Mouse (Mus musculus) olfactory bulb, adult 2 months (tissue): ENCODE results near the gene Gpr162.

Experiments used
- CTCF ChIP-seq: fragments of 200-500 bp; IDR thresholded peaks from 2 replicates; pipeline ENCODE4 v1.5.1; 2012; ENCODE audit warnings: low read depth, mild to moderate bottlenecking, low read length, moderate library complexity; ENCODE audit not compliant: insufficient read depth
- POLR2A ChIP-seq: fragments of 200-500 bp; IDR thresholded peaks from 2 replicates; pipeline ENCODE4 v1.6.1; 2012; ENCODE audit warnings: mild to moderate bottlenecking, low read depth, low read length, moderate library complexity; ENCODE audit not compliant: insufficient read depth

DNA sequence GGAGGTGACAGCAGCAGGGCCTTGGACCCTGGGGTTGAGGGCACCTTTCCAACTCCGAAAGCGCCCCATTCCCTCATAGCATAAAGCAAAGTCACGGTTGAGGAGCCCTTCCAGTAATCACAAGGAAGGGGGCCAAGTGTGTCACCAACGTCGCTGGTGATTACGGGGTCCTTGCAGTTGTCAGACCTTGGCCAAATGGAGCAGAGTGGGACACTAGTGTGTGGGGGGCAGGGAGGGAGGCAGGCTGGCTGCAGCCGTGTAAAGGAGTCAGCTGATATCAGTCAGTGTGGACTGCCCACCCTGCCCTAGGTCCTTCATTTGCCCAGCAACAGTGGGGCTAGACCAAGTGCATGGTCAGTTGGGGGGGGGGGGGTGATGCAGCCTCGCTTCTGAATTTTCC, 49.3 kb downstream of the Gpr162 start:
- TF ChIP-seq POLR2A (no peak), CTCF (no peak)
